Mouse (Mus musculus): ENCODE results near the gene Cfdp1.

Cfdp1 gene

DNA sequence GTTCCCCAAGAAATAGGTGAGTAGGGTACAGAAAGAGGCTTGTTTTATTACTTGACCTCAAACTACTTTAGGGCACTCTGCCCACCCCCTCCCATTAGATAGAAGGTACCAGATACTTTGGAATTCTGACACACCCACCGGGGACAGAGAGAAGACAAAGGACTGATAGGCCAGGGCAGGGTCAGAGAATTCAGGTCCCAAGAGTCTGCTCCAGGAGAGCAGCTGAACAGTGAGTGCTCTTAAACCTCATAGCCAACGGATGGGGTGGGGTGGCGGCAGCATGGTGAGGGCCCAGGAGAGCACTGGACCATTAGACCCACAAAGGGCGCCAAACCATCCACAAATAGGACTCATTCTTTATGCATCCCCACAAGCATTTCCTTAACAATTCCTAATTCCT, 88.5 kb downstream of the Cfdp1 start:
- no peak for DNase-seq

DNA sequence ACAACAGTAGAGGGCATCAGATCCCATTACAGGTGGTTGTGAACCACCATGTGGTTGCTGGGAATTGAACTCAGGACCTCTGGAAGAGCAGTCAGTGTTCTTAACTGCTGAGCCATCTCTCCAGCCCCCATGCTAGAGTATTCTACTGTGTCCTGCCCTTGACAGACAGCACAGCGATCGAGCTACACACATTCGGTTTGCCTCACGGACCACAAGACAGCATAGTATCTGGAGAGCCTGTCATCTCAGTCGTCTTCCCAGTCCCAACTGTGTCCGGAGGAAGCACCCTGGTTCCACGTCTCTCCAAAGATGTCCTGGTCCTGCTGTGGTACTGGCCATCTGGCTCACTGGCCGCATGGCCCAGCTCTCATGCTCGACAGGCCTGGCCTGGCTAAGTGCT, 89.0 kb downstream of the Cfdp1 start:
- no peak for DNase-seq

DNA sequence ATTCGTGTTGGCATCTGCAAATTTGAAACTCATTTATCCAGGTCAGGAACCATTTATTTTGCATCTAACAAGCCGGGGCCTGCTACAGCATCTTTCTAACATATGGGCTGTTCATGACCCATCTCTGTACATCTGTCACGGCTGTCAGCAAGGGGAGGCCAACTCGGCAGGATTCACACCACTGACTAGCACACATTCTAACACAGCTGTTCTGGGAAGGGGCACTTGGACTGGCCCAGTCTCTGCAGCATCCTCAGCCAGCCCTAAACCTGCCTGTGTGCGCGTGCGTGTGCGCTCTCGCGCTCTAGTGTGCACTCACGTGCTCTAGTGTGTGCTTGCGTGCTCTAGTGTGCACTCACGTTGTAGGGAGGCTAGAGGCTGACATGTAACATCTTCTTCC, 93.4 kb downstream of the Cfdp1 start:
- no peak for DNase-seq

DNA sequence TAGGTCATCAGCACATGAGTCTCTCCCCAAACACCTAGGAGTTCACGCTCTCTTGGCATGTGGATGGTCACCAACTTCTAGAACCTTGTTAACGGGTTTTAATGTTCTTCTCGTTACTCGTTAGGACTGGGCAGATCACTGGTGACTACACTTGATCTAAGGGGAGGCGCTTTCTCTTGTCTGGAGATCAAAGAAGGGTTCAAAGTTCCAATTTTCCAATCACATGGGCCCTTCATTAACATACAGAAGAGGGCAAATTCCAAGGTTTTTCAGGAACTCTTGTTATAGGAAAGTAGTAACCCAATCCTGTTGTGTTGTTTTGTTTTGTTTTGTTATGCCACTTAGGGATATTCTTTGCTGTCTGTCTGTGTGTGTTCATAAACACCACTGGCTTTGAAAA, 95.3 kb downstream of the Cfdp1 start:
- DNase-seq, result no peak

DNA sequence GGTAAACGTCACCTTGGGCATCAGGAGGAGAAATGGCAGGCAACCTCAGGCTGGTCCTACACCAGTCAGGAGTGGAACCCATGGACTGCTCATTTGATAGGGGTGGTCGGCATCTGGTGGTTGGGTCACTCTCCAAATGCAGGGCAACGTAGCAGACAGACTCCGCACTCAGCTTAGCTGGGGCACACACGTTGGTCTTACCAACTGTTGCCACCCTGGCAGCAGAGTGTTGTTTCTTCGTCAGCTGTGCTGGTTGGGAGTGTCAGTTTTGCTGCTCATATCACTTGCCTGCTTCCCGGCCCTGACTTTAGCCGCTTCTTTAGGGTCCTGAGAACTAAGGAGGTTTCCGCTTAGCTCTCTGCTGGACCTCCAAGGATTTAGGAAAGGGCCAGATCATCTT, 96.5 kb downstream of the Cfdp1 start:
- no peak for DNase-seq

DNA sequence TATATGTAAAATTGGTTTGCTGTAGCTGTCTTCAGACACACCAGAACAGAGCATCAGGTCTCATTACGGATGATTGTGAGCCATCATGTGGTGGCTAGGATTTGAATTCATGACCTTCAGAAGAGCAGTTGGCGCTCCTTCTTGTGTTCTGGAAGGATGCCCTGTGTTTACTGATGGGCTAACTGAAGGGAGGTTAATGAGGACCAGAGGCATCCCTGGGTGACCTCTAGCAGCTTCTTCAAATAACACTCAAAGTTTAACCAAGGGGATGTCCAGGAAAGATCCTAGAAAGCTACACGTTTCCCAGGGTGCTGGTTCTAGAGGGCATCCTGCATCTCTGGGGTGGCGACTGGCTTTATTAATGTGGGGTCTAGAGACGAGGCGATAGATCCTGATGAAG, 99.4 kb downstream of the Cfdp1 start:
- DNase-seq, result no peak

DNA sequence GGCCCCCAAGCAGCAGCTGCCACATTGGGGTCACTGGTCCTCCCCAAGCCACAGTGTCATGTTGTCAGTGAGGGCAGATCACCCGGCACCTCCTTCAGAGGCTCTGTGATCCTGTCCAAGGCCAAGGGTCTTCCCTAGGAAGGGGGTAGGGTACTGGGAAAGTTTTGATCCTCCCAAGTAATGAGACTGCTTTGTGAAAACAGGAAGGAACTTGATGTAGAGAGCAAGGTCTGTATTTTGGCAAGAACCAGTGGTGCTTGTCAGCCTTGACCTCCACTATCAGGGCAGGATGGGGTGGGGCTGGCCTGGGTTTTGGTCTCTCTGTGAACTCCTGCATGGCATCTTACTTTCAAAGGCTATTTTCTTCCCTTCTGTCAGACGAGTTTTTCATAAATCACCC, 100.0 kb downstream of the Cfdp1 start:
- DNase-seq, result peak in 1 of 2 experiments; percentile 59

DNA sequence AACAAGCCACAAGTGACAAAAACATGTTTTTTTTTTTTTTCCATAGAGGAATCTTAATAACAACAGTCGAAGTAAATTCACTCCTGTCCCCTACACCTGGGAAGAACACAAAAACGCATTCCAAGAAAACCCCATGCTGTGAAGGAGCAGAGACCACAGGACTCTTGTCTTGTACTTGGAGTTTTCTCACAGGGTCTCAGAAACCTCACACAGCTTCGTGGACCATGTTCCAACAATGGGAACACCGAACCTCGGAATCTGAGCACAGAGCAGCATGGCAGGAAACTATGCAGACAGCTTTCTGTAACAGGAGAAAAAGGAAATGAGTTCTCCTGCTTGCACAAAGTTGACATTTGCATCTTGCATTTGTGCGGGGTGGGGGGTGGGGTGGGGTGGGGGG, 105.3 kb downstream of the Cfdp1 start:
- no peak for DNase-seq

DNA sequence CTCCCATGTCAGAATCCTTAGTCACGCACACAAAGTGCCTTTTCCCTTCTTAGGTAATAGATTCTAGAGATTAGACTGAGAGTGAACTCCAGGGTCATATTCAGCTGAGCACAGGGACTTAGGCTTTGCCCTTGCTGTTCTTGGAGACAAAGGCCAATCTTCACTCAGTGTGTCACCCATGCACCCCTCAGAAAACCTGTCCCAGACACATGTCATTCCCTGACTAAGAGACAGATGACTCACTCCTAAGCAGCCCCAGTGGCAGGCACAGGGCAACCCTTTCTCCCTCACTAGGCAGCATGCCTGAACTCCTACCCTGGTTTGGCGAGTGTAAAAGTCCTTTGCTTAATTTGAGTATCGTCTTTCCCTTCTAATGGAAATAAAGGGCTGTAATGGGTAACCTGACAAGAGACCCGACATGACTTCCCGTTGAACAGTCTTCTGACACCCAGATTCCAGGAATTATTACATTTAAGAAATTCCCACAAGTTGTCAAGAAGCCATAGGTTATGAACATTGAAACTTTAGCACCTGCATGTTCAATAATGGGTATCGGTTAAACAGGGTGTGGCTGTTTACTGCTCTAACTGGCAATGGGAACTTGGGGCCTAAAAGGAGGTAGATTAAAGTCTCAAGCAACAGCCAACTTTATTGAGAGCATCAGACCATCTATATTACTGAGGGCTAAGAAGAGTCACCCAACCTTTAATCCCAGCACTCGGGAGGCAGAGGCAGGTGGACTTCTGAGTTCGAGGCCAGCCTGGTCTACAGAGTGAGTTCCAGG, 106.0 kb downstream of the Cfdp1 start:
- DNase-seq, result no peak

DNA sequence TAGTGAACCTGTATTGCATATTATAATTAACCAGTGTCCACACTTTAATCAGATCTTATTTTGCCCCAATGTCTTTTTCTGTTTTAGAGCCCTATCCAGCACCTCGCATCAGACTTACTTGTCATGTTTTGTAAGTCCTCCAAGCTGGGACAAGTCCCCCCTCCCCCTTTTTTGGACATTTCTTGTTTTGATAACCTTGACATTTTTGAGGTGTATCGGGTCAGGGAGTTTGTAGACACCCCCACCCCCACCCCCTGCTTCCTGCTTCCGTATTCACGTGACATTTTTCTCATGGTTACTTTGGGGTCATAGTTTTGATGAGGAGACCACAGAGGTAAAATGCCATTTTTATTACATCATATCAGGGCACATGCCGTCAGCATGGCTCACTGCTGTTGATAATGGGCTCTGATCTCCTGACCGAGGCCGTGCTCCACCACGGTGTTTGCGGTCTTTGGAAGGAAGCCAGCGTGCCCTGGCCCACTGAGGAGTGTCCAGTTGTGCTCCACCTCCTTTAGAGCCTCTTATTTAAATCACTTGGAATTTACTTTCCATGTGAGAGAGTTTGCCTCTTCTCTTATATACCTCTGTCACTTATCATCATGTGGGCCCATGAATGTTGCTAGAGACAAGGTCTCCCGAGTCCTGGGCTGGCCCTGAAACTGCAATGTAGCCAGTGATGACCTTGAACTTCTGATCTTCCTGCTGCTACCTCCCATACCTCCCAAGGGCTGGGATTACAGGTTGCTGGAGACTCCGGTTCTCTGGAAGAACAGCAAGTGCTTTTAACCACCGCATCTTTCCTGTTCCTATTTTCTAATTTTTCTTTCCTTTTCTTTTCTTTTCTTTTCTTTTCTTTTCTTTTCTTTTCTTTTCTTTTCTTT, 107.3 kb downstream of the Cfdp1 start:
- DNase-seq, result peak in 1 of 2 experiments; percentile 62

DNA sequence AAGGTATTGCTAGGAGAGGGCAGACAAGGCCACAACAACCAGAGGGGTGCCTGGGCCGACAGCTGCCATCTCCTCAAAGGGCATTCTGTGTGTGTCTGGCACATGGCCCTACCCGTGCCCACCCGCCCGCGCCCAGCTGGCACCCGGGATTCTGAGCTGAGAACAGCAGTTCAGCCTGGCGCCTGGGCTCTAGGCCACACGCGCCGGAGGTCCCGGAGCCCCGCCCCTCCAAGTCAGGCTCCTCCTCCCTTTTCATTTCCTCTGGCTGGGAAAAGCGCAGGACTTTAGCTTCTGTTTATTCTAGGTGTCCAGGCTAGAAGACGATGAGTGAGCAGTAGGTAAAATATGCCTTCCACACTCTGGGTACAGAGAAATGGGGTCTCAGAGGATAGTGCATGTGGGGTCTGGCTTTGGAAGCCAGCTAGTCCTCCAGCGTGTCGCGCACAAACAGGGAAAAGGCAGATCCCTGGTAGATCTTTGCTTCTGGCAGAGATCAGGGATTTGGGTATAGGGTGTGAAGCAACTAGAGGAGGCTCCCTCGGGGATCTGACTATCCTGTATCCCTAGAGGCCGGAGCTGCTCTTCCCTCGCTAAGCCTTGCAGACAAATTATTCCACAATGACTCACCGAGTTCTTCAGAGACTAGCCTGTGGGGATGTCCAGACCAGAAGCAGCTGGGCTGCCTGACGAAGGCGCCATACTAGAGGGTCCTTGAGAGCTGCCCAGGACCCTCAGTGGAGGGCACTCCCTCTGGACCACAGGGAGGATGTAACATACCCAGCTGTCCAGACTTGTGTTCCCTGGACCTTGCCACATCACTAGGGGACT, 108.3 kb downstream of the Cfdp1 start:
- peak; percentile 85 to 86 for DNase-seq

DNA sequence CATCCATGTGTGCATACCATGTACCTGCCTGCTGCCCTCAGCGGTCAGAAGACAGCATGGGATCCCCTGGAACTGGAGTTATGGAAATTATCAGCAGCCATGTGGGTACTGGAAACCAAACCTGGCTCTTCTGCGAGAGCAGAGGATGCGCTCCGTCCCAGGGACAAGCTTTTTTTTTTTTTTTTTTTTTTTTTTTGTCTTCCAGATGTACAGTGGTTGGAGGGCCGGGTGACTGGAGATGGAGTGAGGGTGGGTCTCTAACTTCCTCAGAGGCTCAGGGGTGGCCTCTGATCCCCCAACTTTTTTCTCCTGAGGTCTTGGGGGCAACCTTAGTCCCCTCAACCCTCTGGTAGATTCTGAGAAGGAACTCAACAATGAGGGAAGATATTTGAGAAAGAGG, 109.0 kb downstream of the Cfdp1 start:
- no peak for DNase-seq

DNA sequence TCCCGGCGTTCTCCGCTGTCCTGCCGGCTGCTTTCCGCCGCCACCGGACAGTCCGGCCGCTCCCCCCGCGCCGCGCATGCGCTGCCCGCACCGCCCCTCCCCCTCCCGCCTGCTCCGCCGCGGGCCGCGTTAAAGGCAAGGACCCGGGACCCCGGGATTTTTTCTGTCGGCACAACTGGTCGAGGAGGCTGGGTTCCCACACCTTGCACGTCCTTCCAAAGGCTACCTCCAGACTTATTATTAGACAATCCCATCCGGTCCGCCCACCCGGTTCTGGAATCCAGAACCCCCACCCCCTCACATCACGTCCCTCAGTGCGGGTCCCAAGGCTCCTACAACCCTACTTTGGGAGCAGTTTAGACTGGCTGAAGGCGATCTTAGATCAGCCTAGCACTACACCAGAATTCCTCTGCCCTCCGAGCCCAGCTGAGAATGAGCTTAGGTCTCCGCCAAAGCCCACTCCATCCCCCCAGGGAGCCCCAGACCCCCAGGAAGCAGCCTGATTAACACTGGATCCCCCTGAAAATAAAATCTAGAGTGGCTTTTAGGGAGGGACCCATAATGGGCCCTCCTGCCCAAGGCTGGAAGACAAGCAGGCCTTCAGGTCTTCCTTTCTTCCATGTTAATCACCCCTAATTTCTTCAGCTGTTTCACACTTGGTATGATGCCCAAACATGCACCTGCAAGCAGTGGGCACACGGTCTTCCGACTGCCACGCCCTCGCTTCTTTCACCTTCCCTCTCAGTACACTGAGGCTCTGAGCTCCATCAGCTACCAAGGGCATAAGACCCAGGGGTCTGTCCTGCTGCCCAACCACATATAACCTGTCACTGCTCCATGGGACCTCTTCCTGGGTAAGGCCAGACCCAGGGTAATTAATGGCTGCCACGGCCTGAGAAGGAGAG, 110.0 kb downstream of the Cfdp1 start, which contains the start of gene Bcar1:
Gene Bcar1 (minus strand): TSS at position 18 of the 905 bp plus-strand sequence.
- peak; percentile 86 to 89 for DNase-seq

DNA sequence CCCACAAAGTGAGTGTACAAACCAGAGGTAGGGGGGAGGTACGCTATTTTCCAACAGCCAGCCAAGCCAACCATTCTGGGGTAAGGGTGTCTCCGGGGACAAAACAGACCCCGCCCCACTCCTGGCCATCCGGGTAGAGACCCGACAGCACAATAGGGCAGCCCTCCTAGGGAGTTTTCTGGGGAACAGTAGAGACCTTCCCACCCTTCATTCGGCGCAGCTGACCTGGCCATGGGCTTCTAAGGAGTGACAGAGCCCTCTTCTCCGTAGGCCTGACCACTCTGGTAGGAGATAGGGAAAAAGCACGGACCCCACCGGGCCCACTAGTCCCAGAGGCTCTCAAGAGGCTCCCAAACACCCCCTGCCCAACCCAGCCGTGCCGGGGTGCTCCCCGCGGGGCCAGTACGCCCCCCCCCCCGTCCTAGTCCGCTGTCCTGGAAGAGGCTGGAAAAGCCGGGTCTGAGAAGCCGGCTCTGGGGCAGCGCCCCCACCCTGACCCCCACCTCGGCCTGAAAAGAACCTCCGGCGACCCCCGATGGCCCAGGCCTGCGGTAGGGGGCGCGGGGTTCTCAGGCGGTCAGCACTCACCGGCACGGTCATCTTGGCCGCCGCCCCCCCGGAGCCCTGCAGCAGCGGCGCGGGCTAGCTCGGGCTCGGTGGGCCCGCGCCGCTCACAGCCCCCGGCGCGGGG, 110.8 kb downstream of the Cfdp1 start:
- DNase-seq, result peak in 1 of 2 experiments; percentile 42

DNA sequence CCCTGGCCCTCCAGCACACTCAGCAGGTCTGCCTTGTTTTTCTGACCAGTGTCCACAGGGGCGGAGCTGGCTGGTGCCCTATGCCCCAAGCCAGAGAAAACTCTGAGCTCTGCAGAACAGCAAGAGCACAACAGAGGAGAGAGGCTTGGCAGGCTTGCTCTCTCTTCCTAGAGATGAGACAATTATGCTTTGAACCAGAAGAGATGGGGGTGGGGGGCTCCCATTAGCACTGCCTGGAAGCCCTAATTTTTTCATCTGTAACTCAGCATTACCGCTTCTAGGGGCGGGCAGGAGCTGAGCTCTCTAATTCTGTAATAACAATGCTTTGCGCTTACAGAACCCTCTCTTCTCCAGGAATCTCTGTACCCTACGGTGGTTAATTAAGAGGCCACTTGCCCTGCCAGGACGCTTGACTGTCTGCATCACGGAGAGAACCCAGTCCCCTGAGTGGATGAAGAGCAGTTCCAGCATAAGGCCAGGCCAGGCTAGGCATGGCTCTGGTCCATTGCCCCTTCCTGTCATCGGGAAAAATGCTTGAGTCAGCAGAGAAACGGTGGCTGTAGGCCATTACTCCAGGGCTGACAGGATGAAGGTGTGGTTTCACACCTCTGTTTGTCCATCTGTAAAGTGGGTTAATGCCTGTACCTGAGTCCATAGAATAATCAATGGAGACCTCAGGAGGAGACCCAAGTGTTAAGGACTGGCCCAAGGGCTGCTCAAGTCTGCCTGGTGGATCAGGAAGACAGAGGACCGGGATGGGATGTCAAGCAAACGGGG, 111.6 kb downstream of the Cfdp1 start:
- DNase-seq, result peak in 1 of 2 experiments; percentile 51

DNA sequence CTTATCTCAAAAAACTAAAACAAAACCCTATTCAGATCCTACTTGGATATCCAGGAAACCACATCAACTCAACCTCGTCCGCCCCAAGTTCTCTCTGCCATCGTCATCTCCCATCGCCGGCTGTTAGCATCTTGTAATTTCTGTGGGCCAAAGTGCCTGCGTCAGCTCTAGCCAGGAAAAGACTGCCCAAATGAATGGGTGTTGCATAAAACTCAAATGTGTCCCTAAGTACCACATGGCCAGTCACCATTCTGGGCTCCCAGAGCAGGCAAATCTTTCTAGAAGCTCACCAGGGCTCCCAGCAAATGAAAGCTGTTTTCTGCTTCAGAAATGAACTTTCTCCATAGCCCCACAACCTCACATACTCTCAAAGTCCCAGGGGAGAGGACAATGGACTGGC, 112.5 kb downstream of the Cfdp1 start:
- DNase-seq, result peak in 1 of 2 experiments; percentile 50

DNA sequence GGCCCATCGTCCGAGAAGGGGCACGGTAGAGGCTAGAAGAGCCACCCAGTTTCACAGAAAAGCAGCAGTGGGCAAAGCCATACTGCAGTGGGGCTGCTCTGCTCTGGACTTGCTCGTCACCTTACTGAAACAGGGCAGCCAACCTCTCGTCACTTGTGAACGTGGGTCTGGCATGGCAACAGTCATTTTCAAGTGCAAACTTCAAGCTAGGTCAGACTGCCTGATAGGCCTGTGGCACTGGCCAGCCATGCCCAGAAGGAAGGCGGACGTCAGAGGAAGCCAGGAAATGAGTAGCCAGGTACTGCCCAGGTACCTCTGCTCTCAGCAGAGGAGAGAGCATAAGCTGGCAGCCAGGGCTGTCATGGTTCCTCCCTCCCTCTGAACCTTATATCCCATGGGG, 113.1 kb downstream of the Cfdp1 start:
- peak in 1 of 2 experiments; percentile 53 for DNase-seq

DNA sequence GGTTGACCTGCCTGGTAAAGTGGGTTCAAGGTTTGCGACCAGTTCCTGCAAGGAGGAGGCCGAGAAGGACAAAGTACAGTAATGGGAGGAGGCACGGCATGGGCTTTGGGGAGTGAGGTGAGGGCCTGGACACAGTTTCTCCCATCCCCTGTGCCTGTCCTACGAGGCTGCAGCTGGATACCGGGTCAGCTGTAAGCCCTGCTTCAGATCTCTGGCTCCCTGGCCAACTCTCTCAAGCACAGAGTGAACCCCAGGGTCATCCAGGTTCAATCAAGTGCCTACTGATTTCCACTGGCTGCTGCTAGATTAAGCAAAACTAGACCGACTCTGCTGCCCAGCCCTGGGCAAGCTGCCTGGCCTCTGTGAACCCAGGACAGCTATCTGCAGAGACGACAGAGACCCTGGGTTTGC, 113.8 kb downstream of the Cfdp1 start:
- peak in 1 of 2 experiments; percentile 22 for DNase-seq

DNA sequence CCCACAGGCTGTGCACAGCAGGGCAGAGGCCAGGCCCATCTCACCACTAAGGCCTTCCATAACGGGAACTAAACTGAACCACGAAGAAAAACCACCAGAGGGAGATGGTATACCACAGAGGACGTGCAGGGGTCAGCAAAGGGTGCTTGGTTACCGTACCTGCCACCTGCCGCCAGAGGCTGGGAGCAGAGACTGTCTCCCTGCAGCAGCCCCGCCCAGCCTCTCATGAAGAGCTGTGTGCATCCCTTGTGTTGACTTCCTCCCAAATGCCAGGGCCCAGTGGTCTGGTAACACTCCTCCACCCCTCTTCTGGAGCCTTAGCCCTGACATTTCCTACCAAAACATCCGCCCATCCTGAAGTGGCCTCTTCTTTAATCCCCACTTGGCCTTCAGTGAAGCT, 114.5 kb downstream of the Cfdp1 start:
- DNase-seq, result peak in 1 of 2 experiments; percentile 40

DNA sequence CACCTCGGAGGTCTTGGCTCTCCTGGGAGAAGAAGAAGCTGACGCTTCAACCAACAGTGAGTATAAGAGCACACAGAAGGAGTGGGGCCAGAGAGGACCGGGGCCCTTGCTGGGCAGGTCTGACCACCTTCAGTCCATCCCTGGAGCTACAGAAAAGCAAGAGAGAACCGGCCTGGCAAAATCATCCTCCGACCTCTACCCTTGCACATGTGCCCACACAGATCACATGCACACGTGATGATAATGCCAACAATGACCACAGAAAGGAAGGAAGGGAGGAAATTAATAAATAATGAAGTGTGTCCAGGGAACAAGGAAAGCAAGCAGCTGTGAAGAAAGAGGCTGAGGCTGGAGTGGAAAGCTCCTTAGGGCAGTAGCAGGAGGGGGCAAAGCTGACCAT, 115.2 kb downstream of the Cfdp1 start:
- peak in 1 of 2 experiments; percentile 20 for DNase-seq

All from lung, postnatal 4 days (tissue).